Mouse (Mus musculus) thymus, postnatal 4 days (tissue): ENCODE measurements around the gene Ahcyl2.

Source experiments
- DNase-seq: peaks from one replicate; pipeline ENCODE4 v3.0.0; 2021

Ahcyl2 gene

DNA sequence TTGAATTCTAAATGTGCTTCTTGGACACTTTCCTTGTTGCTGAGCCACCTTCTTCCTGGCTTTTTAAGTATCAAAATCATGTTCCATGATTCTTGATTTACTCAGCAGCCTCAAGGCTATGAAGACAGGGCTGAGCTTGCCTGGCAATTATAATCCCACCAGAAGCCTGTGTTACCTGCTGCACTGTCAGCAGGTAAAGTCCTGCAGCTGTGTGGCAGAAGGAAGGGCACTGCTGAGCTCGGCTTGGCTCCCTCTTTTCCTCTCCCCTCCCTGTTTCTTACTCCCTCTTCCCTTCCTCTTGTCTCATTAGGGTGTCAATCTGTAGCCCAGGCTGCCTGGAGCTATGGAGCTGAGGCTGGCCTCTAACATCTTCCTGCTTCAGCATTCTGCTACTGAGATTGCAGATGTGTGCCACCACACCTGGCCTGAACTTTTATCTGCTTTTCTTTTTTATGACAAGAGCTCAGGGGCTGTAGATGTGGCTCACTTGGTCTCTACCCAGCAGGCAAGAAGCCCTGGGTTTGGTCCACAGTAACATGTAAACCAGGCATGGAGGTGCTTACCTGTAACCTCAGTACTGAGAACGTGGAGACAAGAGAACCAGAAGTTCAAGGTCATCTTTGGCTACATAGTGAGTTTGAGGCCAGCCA lies 3.0 kb downstream of the Ahcyl2 start:
- no peak for DNase-seq

DNA sequence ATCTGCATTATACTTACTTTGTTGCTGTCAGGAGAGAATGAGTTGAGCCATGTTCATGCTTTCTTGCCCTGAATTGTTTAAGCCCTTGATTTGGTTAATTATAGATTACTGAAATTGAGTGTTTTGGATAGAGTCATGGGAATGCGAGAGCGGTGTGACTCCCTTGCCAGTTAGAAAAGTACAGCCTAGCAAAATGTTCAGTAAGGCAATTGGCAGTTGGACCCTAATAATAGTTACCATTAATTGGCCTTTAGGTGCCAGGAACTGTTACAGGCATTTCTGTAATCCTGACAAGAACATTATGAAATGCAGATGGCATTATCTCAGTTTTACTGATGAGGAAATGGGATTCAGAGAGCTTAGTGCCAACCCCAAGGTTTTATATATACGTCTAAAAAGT lies 4.4 kb downstream of the Ahcyl2 start:
- no peak for DNase-seq

DNA sequence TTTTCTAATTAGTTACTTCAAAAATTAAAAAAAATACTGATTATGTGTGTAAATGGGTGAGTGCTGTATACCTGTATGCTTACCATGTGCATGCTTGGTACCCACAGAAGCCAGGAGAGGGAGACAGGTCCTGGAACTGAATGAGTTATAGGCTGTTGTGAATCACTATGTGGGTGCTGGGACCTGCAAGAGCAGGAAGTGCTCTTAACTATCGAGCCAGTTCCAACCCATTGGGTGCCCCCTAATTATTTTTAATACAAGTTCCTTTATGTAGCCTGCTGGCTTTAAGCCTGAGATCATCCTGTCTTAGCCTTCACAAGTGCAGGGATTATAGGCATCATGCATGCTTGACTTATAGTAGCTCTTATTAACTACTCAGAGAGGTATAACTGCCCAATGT lies 6.3 kb downstream of the Ahcyl2 start:
- DNase-seq = no peak

DNA sequence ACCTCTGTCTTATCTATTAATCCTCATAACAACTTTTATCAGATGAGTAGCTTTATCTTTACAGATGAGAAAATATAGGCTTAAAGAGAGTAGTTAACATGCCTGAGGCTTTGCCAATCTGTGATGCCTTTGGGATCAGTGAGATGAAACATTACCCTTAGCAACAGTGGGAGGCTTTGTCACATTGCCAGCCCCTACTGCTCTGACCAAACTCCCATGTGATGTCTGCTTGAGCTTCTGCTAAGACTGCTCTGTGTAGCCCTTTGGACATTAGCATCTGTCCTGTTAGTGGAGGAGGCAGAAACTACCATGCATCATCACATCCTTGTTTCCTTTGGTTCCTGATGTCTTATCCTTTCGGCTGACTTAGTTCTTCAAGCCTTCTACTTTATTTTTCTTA lies 7.8 kb downstream of the Ahcyl2 start:
- no peak for DNase-seq

DNA sequence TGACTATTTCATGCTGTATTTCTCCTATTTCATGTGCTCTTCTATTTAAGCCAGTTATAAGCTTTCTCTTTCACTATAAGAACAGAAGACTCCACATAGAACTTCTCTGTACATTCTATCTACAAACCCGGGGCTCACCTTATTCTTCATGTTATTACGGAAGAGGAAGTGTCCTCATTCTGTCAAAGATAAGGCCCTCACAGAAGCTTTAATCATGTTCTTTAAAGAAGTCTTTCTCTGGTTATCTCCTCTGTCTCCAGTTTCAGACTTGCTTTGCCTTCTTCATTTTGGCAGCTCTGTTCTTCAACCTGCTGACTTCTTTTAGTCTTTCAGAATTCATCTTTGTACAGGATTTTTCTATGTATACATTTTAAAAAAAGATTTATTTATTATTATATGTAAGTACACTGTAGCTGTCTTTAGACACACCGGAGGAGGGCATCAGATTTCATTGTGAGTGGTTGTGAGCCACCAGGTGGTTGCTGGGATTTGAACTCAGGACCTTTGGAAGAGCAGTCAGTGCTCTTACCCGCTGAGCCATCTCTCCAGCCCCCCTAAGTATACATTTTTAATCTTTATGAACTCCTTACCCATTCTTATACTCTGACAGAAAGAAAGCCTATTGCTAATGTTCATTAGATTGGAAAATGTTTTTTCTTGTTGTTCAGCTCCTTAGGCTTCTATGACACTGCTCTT lies 8.9 kb downstream of the Ahcyl2 start:
- no peak for DNase-seq

DNA sequence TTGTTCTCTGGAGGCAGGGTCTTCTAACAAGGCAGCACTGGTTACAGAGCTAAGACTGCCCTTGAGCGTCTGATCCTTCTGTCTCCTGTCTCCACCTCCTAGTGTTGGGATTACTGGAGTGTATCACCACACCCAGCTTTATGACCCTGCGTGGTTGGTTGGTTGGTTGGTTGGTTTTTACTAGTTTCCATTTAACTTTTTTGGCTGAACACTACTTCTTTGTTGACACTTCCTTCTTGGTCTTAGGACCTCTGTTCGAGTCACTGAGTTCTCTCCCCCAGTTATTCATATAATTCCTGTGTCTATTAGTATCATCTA lies 9.4 kb downstream of the Ahcyl2 start:
- no peak for DNase-seq

DNA sequence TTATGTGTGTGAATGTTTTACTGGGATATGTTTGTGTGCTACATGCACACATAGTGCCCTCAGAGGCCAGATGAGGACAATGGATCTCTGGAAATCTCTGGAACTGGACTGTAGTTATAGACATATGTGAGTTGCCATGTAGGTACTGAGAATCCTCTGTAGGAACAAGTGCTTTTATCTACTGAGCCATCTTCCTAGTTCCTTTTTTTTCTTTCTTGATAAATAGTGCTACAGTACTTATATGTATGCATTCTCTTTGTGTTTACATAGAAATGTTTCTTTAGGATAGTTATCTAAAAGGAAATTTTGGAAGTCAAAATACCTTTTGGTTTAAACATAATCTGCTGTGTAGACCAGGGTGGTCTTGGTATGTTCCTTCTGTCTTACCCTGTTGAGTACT lies 12.3 kb downstream of the Ahcyl2 start:
- DNase-seq = no peak

DNA sequence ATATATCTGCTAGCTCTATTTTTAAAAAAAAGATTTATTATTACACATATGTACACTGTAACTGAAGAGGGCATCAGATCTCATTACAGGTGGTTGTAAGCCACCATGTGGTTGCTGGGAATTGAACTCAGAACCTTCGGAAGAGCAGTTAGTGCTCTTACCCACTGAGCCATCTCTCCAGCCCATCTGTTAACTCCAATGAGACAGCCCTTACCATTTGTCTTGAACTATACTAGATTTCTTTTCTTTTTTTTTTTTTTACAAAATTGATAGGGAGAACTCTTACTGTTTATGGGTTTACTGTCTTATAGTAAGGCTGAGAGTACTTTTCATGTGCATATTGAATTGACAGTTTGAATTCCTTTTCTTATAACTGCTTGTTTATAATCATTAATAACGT lies 12.8 kb downstream of the Ahcyl2 start:
- DNase-seq = no peak

DNA sequence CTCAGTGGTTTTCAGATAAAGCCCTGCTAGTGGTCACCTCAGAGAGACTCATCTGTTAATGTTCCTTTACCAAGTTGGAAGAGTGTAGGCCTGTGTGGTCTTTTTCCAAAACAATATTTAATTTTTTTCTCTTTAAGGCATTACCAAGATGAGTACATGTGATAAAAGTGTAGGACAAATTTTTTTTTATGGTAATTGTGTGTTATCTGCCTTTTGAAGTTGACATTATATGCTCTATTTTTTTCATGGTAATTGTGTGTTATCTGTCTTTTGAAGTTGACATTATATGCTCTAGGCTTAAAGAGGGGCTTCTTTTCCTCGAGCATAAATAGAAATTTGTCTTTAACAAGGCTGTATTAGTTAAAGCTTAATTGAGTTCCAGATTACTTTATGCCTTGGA lies 14.4 kb downstream of the Ahcyl2 start:
- no peak for DNase-seq

DNA sequence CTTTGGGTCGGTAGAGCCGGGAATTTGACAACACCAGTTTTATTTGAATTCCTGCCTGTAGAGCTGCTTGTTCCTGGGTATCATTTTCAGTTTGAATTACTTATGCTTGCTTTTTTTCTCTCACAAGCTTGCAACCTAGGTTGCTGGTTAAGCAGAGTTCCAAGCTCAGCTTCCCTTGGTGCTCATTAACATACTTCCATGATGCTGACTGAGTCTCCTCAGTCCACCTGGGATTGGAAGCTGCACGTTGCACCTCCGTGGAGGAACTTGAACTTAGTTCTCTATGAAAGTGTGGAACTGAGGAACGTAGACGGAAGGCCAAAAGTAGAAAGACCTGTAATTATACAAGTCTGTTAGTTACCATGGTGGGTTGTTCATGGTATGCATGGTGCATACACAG lies 16.1 kb downstream of the Ahcyl2 start:
- no peak for DNase-seq

DNA sequence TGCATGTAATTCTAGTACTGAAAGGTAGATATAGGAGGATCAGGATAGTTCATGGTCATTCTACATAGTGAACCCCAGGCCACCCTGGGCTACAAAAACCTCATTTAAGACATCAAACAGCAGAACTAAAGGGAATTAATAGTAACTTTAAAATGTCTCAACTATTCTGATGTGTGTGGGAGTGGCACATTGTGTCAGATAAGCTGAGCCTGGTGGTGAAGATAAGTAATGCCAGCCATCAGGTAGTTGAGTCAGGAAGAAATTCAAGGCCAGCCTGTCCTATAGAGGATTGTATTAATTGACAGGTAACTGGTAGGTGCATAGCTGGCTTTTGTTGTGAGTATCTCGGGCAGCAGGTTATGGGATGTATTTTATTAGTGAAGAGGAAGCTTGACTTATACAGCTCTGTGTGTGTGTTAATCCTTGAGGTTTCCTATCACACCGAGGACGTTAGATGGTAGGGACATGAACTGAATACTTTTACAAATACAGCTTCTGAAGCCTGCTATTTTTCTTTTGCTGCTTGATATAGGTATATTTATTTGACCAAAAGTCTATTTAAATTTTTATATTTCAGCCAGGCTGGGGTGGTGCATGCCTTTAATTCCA lies 16.7 kb downstream of the Ahcyl2 start:
- DNase-seq = no peak

DNA sequence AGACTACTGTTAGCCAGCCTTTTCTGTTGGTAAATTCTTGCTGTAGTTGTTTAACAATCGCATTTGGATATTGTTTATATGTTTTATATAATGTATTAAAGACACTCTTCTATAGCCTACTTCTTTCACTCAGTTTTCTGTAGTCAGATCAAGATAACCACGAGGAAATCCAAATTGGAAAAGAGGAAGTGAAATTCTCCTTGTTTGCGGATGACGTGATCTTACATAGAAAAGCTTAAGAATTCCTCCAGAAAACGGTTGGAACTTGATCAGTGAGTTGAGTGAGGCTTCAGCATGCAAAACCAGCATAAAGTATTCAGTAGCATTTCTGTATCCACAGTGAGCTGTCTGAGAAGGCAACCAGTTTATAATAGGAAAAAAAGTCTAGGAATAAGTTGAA lies 17.9 kb downstream of the Ahcyl2 start:
- DNase-seq = no peak

DNA sequence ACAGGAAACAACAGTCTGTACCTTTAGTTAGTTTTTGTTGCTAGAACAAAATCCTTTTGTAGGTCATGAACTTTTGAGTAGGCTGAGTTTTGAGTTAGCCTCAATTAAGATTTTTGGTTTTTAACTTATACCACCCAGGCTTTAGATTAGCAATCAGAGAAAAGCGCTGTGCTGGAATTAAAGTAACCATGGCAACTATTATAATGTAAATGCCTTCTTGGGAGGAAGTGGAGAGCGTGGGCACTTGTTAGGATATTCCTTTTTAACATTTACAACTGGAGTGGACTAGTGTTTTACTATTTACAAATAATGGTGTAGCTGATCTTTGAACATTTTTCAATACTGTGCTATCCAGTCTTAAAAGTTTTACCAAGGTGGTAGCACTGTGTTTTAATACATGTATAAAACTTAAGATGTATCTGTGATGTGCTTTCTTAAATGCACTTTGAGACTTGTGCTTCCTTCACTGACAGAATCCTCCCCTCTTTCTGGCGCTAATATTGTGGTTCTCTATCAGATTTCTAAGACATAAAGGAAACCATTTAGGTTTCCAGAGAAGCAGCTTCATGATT lies 21.1 kb downstream of the Ahcyl2 start:
- no peak for DNase-seq

DNA sequence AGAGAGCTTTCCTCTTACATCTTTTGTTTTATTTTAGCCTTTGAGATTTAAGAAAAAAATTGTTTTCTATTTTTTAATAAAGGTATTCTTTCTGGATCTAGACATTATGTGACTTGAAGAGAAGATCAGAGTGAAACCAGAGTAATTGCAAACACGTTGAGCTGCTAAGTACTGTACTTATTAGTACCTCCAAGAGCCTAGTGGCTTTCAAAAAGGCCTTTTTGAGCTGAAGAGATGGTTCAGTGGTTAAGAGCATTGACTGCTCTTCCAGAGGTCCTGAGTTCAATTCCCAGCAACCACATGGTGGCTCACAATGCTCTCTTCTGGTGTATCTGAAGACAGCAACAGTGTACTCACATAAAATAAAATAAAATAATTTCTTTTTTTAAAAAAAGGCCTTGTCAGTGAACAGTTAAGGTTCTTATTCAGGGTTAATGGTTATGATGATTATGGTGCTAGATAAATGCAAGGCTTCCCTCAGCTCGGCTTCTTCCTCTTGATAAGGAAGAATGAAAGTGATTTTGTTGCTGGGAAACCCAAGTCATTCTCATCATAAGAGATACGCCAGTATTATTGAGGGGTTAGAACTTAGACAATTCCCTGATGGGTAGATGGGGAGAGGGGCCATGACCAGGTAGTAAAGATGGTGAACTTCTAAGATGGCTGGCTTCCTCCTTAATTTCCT lies 22.3 kb downstream of the Ahcyl2 start:
- no peak for DNase-seq

DNA sequence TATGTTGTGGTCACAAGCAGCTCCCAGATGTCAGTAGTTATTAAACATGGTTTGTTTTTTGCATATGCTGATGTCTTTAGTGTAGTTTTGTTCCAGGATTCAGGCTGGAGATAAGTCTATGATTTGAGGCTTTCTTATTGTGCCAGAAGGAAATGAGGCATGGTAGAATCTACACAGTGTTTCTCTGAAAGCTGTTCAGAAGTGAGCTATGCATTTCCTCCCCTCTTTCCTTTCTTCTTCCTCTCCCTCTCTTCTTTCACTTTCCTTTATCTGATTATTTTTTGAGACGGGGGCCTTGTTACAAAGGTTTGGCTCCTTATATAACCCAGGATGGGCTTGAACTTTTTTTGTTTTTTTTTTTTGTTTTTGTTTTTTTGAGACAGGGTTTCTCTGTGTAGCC lies 25.7 kb downstream of the Ahcyl2 start:
- DNase-seq = no peak

DNA sequence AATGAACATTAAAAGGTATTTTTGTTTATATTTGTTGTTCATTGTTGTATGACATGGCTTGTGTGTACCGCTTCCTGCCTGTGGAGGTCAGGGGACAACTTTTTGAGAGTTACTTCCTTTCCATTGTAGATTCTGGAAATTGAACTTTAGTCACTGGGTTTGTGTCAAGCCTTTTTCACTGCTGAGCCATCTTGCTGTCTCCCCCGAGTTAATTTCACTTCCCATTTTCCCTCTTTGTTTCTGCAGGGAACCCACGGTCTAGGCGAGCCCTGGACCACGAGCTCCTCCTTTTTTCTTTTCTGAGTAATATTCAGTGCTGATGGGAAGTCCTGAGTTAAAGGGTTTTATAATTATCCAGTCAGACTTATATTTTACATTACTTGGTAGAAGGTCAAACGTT lies 26.8 kb downstream of the Ahcyl2 start:
- no peak for DNase-seq

DNA sequence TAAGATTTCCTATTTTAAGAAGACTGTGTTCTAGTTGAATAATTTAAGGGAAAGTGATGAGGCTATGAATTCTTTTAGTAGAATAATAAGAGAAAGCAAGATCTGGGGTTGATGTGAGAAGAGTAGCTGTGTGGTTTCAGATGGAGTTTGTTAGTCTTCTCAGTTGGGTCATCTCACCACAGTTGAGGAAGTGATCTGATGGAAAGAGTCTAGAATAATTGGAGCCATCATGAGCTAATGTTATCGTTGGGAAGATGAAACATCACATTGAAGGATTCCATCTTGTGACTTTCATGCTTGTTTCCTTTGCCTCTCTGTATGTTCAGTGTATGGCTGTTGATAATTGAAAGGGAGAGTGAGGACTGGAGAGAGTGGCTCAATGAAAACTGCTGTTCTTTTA lies 35.2 kb downstream of the Ahcyl2 start:
- no peak for DNase-seq

DNA sequence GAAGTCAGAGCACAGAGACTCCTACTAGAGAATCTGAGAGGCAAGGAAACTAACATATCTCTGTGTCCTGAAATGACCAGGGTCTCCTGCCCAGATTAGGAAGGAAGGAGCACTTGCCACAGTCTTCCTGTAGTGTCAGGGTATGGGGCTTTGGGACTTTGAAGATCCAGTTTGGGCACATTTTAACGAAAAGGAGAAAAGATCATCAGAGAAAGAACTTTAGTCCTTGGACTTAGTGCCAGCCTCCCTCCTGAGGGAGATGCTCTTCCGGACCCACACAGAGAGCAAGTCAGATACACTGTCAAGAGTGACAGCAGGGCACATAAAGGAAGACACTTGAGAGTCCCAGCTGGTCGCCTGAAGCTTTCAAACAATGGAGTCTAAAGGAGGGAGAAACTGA lies 36.2 kb downstream of the Ahcyl2 start:
- no peak for DNase-seq

DNA sequence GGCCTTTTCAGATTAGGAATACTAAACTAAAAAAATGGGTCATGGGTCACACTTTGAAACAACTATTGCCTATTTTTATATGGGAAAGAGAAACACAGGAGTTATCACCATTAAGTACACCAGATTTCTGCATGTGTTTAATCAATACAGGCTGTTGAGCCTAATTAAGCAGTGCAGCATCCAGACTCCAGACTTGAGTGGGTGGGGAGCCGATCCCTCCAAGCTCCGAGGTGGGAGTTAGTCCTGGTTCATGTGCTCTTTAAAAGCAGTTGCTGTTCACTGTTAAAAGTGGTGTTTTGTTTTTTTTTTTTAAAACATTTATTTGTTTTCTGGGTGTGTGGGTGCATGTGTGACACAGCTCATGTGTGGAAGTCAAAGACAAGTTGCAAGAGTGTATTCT lies 37.6 kb downstream of the Ahcyl2 start:
- no peak for DNase-seq

DNA sequence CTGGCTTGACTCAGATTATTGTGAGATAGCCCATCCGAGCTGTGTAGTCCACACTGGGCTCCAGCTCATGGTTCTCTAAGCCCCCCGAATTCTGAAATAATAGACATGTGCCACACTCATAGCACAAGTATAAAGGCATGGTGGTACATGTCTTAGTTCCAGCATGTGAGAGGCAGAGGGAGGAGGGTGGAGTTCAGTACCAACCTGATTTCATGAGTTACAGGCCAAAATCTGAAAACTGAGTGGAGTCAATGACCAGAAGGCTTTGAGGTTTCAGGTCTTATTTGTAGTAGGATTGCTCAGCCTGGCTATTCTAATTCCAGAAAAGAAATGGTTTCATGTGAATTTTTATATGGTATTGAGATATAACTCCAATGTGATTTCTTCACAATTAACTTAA lies 44.3 kb downstream of the Ahcyl2 start:
- no peak for DNase-seq

DNA sequence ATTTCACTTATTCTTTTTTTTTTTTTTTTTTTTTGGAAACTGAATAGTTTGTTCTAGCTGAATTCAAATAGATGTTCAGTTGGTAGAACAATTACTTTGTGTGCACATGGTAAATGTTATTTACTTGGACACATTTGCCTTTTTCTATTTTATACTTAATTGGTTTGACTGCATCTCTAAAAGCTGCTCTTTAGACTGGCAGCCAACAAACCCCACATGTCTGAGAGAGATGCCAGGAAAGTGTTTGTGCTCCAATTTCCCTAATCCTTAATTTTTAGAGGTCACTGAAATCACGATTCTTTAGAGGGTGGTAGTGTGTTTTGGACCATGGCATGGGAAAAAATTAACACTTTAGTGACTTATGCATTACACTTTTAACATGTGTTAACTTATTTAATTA lies 44.8 kb downstream of the Ahcyl2 start:
- DNase-seq = no peak

DNA sequence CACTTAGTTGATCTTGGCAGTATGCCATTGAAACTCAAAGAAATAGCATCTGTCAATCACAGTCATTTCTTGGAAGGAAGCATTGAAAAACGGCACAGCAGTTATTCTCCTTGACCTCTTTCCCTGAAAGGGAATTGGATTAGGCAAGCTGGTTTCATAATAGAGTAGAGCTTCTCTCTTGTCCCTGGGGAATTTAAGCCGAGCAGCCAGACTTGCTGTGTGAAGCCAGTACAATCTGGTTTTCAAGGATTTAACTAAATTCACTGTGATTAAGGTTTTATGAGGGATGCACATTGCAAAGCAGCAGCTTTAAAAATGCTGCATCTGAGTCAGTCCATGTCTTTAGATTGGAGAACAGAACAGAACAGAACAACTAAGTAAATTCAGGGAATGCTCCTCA lies 46.8 kb downstream of the Ahcyl2 start:
- DNase-seq = no peak

DNA sequence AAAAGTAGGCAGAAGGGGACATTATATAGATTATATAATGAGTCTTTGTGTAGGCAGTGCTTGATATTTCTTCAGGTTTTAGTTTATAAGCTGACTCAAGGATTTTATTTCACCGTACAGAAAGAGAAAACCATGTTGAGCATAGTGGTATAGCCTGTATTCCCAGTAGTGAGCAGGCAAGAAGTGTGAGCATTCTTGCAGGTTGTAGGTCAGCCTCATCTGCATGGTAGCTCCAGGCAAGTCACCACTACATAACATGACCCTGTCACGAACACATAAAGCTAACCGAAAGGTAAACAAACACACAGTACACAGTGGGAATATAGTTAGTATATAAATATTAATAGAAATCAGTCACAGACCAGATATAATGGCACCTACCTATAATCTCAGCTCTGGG lies 47.2 kb downstream of the Ahcyl2 start:
- no peak for DNase-seq

DNA sequence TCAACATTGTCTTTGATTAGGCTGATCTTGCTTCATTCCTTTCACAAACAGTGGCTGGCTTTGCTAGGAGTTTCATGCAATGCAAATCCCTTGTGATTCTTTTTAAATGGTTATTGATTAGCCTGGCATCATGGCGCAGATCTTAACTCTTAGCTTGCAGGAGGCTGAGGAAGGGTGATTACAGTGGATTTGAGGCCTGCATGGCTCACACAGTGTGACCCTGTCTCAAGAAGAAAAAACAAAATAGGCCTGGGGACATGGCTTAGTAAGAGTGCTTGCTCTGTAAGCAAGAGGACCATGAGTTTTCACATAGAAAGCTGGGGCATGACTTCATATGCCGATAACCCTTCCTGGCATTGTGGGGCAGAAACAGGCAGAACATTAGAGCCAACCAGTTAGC lies 47.8 kb downstream of the Ahcyl2 start:
- no peak for DNase-seq
